Mouse (Mus musculus) spleen, adult 12 weeks (tissue): ENCODE measurements around the gene Rflna.

Source experiments
- DNase-seq: peaks from one replicate; pipeline ENCODE4 v3.0.0; 2022; ENCODE audit warnings: low spot score

The Rflna gene

DNA sequence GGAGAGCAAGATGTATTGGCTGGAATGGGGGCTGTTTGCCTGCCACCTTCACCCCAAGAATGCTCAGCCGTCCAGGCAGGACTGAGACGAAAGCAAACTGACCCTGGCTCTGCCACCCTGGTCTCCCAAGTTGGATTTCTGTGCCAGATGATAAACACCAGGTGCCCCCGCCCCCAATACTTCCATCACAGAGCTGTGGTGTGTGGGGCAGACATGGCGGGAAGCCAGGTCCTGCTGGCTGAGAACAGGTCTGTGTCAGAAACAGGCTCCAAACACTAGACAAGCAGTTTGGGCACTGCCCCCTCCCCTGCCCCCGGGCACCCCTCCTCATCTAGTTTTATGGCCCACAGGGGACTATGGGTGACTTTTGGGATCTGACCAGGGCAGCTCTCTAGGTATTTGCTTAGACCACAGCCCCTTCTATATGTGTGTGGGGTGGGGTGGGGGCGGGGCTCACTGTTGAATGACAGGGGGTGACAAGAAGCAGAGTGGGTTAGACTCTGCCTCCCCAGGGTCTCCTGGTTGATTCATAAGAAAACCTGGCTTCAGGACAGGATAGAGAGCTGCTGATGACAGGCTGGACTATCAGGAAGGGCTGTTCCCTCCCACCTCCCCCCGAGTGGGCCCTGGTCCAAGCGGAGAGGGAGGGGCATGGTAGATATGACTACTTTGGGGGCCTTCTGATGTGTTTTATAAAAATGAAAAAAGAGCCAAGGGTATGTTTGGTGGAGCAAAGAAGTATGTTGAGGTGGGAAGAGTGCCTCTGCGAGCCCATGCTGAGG, 3.0 kb downstream of the Rflna start:
- DNase-seq = no peak

DNA sequence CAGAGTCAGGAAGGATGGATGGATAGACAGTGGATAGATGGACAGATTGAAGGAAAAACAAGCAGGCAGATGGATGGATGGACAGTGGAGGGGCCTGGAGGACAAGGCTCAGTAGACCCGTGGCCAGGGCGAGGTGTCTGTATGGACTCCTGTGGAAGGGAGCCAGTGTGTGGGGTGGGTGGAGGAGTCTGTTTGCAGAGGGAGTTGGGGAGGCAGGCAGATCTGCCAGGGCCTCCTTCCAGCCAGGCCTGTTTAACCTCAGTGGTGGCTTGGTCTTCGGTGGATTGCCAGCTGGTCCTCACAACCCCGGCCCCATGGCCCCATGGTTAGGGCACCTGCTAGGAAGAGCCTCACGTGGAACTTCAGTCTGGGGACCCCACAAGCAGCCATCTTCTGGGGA, 3.9 kb downstream of the Rflna start:
- DNase-seq = no peak

DNA sequence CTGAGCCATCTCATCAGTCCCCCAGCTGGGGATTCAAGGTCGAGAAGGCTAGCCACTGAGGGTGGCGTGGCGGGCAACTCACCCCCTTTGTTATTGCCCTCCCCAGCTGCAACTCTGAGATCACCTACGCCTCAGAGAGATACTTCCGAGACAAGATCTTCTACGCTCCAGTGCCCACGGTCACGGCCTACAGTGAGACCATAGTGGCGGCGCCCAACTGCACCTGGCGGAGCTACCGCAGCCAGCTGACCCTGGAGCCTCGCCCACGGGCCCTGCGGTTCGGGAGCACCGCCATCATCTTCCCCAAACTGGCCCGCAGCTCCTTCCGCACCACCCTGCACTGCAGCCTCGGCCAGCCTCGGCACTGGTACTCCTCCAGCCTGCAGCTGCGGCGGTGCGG, 8.1 kb downstream of the Rflna start:
- DNase-seq = no peak

DNA sequence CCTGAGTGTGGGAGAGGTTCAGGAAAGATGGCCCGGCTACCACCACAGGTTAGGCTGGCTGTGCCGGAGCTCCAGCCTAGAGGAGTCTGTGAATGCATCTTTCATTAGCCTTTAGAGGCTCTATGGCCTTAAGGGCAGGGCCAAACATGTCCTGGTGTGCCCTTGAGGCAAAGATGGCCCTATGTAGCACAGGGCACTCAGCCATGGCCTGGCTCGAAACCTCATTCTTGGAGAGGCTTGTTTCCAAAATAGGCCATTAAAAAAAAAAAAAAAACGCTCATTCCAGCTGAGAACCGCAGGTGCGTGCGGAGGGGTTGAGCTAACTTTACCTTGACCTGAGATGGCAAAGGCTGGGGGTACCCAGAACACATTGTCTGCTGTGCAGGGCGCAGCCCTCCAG, 8.6 kb downstream of the Rflna start:
- no peak for DNase-seq

DNA sequence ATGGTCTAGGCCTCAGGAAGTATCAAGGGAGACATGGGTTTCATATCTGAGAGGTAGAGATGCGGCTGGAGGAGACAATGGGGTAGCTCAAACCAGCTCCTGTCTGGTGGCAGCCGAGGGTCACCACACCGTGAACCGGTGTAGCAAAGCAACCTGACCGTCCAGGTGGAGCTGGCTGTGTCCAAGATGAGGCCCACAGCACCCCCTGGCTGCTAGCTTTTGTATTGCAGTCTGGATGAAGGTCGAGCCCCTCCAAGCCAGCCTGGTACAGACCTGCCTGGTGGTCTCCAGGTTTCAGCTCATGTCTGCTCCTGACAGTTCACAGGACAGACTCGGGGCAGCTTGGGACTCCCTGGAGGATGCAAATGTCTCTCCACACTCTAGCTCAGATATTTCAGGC, 11.5 kb downstream of the Rflna start:
- DNase-seq = peak; percentile 33

DNA sequence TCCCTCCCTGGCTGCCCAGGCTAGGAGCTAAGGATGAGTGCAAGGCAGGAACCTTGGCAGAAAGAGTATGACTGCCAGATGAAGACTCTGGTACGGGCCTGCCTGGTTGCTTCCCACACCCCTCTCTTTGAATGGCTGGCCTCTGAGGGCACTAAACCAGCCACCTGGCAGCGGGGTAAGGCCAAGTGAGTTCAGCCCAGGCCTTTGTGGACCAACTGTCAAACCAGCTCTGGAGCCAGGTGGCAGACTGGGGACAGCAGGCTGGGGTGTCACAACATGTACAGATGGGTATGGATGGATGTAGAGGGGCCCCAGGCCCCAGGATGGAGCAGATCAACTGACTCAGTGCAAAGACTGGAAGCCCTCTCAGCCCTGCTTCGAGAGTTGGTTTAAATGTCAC, 12.0 kb downstream of the Rflna start:
- no peak for DNase-seq

DNA sequence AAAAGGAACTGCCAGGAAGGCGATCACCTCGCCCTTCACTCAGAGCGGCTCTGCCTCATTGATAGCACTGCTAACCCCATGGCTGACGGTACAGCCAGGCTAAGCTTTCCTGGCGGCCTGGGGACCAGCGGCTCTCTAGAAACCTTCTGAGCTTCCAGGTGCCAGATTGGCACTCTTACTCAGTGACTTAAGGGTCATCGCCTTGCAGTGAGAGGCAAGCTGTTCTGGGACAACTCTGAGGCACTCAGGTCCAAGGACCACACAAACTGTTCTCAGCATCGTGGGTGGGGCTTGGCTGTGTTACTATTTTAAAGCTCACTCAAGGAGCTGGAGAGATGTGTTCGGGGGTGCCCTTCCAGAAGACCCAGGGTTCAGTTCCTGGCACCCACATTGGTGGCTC, 12.6 kb downstream of the Rflna start:
- DNase-seq = no peak

DNA sequence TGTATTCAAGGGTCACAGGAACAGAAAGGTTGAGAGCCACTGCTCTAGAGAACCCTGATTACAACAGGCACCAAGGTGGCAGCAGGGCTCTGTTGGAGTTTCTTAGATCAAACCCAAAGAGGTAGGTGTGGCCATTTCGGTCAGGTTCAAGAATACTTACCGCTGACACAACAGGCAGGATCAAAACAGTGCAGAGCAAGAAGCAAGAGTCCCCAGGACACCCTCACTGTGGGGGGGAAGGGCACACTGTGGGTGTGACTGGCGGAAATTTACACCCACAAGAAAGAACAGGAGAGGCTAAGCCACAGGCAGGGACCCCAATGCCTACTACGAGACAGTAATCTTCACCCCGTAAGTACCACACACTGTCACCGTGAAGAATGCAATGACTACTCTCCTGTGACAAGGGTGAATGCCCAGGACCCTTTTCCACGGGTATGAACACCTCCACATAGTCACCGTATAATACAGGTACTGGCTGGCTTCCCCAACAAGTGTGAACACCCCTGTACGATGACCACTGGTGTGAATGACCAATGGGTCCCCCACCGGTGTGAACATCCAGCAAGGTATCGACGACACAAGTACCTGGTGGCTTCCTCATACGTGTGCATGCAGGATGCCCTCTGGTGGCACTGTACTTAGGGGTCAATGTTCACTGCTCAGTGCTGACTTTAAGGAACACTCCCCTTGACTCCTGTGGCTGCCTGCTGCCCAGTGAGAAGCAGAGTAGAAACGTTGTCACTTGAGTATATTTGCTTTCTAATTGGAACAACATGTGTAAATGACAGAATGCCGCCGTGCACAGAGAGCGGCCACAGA, 13.6 kb downstream of the Rflna start:
- no peak for DNase-seq

DNA sequence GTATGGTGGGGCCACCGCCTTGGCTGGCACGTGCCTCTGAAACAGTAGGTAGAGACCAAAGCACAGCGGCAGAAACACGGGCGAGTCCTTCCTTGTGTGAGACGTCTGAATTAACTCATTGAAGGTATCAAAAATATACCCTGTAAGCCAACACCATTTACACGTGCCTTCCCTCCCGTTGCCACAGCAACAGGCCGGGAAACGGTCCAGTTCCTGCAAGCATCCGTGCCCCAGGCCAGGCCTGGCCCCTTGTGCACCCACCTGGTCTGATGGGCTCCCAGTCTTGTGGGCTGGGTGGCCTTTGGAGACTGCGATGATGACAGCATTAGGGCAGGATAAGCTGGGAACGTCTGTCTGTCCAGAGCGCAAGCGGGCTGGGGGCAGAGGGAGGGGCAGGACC, 14.3 kb downstream of the Rflna start:
- DNase-seq = no peak

DNA sequence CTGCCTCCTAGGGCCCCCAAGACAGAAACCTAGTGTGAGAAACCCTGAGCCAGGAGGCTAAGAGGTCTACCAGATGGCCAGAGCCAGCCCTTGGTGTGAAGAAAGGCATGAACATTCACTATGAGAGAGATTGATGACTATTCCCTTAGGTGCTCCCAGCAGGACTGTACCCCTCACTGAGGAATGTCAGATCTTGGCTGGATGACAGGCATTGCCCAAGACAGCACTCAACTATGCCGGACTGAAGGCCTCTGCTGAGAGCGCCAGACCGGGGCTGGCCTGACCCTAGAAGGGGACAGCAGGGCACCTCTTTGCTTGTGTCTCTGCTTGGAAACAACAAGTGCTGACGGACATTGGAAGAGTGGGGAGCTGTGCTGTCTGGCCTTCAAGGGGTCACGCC, 16.1 kb downstream of the Rflna start:
- no peak for DNase-seq

DNA sequence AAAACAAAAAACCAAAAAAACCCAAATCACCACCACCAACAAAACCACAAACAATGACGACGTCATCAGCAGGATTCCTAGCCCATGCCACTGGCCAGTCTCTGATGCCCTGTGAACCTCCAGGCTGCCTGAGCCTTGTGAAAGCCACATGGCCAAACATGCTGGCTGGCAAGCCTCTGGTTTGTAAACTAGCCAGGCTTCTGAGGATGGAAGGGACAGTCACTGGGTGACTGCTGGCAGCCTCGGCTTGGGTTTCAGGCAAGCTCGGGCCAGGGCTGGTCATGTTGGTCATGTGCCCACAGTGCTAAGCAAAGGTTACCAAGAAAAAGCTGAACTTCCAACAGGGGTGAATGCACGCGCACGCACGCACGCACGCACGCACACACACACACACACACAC, 18.3 kb downstream of the Rflna start:
- DNase-seq = no peak

DNA sequence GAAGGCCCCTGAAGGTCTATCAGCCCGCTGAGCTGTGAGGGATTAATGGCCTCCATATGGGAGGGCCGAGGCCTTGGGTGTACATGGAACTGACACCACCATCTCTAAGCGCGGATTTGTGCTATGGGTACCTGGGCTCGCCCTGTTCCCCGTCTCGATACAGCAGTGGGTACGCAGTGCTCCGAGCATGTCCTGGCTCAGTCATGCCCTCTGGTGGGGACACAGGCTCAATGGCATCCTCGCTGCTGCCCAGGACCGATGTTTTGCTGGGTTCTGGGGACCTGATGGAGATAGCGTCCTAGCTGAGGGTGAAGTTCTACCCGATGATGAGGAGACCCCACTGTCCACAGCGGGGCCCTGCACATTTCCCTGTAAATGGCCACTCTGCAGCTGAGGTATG, 21.0 kb downstream of the Rflna start:
- DNase-seq = no peak

DNA sequence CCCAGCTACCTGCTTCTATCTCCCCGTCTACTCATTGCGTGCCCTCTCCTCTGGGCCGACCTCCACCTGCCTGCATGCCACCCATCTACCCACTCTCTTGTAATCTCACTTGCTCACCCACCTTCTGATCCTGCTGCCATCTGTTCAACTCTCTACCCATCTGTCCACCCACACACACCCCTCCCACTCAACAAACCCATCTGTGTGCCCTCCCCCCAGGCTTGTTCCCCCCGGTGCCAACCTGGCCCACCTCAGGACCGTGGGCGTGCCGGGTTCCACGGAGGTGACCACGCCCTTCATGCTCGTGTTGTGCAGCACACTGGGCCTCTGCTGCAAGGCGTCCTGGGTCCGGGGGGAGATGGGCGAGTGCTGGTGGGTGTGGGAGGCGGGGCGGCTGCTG, 25.4 kb downstream of the Rflna start:
- DNase-seq = no peak

DNA sequence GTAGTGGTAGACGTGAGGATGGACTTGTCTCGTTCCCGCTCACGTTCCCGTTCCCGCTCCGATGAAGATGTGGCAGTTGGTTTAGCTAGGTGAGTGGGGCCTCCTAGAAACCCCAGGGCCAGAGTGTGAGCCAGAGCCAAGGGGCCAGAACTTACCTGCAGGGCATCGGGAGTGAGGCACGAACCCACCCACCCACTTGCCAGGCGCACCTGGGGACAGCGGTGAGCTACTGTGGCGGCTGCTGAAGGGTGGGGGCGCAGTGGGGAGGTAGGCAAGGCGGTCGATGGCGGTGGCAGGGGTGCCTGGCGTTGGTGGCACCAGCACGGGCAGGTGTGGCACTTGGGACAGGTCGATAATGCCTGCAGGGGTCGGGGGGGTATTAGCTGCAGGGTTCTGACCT, 25.9 kb downstream of the Rflna start:
- DNase-seq = no peak

DNA sequence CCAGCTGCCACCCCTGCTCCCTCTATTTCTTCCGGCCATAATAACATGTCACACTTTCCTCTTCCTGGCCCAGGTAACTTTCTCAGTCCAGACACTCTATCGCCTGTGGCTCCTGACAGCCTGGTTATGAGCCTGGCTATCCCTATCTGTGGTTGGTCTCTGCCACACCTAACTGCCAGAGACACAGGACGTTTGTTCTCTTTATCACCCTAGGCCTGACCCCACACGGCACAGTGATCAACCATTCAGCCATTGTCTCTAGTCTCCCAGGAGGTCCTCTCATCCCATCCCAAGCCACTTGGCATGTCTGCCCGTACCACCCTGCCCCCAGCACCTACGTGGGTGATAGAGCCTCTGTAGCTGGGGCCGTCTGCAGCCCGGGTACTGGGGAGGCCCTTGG, 33.5 kb downstream of the Rflna start:
- no peak for DNase-seq

DNA sequence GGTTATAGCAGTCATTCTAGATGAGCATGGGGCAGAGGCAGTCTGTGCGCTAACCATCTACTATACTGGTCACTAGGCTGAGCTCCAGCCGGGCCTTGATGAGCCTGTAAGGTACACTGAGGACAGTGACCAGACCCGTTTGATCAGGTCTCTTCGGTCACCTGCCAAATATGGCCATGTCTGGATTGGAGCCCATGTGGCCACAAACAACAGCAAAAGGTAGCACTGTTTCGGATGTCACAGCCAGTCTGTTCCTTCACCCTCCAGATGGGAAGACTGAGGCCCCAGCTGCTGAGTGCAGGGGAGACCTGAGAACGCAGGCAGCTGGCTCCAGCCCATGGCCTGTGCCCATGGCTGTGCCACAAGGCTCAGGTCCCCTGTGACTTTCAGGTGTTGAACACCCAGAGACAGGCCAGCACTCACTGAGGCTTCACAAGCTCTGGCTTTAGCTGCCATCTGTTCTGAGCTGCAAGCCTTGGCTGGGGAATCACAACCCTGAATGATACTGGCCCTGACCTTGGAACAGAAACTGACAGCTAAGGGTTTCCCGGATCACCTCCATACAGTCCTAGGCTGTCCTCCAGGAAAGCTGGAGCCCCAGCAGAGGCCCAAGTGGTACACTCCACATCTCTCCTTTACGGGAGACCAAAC, 36.5 kb downstream of the Rflna start:
- DNase-seq = no peak

DNA sequence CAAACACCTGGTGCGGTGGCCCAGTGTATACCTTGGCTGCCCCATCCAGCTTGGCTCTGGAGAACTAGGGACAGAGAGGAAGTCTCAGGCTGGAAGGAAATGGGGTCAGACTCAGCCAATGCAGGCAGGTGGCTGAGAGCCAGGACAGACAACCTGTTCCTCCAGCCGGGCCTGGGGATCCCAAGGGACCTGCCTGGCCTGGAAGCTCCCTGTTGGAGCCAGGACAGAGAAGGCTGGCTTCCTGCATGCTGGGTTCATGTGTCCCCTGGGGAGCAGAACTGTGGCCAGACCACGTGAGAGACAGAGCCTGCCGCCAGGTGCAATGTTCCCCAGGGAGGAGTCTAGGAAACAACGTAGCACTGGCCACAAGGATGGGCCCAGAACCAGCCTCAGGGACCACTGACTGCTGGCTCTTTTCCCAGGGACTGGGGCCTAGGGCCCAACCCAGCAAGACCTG, 37.1 kb downstream of the Rflna start:
- no peak for DNase-seq

DNA sequence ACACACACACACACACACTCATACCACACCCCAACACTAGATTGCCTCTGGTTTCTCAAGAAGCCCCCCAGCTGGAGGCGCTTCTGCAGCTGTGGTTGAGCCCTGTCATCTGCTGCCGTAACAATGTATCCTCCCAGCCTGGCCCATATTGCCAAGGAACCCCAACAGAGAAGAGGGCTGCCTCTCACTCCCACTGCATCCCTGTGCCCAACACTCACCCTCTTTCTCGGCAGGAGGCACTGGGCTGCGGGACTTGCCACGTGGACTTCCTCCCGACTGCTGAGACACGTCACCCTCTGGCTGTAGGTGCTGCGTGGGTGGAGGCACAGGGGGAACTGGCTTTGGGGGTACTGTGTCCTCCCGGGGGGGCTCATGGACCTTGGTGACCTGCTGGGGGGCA, 38.6 kb downstream of the Rflna start:
- no peak for DNase-seq

DNA sequence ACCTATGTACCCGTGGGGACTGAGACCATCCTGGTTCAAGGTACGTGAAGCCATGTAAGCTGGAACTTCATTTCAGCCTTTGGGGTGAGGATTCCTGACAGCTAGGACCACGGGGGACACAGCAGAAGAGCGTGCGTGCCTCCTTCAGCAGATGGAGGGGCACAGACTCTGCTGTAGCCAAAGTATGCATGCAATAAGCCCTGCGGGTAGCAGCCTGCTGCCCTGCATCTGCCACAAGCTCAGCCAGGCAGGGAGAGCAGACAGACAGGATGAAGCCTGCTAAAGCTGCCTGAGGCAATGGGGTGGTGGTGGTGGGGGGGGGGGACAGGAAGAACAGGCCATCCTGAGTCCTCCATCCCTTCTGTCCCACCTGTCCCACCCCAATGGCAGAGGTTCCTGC, 40.4 kb downstream of the Rflna start:
- no peak for DNase-seq

DNA sequence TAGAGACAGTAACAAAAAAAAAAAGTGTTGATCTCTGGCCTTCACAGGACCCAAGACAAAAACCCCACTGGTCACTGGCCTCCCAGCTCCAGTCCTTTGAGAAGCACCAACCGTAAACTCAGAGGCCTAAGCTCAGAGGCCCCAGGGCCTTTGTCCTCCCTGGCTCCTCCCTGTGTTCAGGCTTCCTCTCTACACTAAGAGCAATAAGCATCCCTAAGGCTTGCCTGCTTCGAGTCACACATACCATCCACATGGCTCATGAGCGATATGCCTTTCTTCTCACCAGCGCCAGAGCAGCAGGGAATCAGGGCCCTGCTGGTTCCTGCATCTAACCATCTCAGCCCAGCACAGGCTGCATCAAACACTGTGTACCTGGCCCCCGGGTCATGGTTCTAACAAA, 42.2 kb downstream of the Rflna start:
- no peak for DNase-seq

DNA sequence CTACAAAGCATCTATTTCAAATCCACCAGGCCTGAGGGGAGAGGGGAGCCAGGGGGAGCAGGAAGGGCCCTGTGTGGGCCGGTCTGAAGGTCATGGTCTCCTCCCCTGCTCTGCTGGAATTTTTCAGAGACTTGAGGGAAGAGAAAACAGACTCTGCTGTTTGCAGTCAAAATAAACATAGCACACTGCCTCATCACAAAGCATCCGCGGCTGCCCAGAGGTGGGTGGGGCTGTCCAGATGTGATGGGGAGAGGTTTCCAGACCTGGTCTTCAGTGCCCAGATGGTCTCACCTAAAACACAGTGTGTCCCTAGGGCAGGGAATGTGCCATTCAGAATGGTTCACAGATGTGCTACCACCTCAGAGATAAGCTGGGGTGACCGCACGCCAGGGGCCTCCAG, 43.4 kb downstream of the Rflna start:
- DNase-seq = no peak

DNA sequence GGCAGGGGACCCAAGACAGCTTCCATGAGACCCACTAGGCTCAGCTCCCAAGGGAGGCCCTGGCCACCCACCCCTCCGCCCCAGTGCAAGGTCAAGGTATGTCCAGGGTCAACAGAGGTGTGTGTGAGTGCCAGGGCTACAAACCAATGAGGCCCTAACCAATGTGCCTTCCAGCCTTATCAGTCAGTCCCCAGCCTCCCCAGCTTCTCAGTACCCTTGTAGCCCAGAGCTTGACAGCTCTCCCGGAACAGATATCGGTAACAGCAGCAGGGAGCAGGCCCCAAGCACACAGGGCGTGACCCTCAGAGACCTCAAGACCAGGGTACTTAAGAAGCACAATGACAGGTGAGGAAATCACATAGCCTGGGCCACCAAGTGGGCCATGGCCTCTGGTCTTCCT, 46.5 kb downstream of the Rflna start:
- no peak for DNase-seq

DNA sequence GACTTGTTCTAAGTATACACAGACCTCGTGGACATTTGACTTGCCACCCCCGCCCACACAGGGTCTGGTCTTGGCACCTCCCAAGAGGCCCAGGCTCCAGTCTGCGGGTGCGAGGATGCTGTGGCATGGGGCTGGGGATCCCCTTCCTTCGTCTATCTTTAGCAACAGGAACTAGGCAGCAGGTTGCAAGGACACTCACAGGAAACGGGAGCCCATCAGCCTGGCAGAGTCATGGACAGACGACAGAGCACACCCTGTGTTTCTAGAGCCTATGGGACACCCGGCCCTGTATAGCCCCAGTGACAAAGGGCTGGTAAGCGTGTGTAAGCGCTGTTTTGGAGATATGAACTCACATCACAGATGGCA, 49.2 kb downstream of the Rflna start:
- peak; percentile 23 for DNase-seq
